Mouse (Mus musculus) stomach, postnatal 0 days (tissue): ENCODE data around the gene Tmem217. TPM values are rescaled to one million over a fixed set of nuclear protein-coding genes. Genes with fewer than 3 reads are reported as not detected.

Source experiments
- ATAC-seq: fragments of 200-750 bp; cut with Nextera tagmentation; 2 replicates; pipeline ENCODE4 v1.8.0; 2017; ENCODE audit not compliant: low FRiP score, low TSS enrichment
- DNase-seq: peaks from one replicate; pipeline ENCODE4 v3.0.0-alpha.2; 2016; ENCODE audit warnings: low spot score
- H3K27ac ChIP-seq: fragments of 300-500 bp; sonication (generic); replicated peaks from 2 replicates; pipeline ENCODE4 v1.5.1; 2014; ENCODE audit warnings: mild to moderate bottlenecking, control low read depth
- H3K27me3 ChIP-seq: fragments of 300-500 bp; sonication (generic); 2 replicates; pipeline ENCODE4 v1.6.1; 2014; ENCODE audit warnings: low read length; ENCODE audit not compliant: control insufficient read depth, insufficient read depth
- H3K36me3 ChIP-seq: fragments of 300-500 bp; sonication (generic); 2 replicates; pipeline ENCODE4 v1.6.1; 2014; ENCODE audit warnings: low read length, mixed read lengths; ENCODE audit not compliant: control insufficient read depth, insufficient read depth
- H3K4me1 ChIP-seq: fragments of 300-500 bp; sonication (generic); replicated peaks from 2 replicates; pipeline ENCODE4 v1.6.1; 2014; ENCODE audit warnings: antibody characterized with exemption; ENCODE audit not compliant: control insufficient read depth, insufficient read depth
- H3K4me2 ChIP-seq: fragments of 300-500 bp; sonication (generic); replicated peaks from 2 replicates; pipeline ENCODE4 v1.6.1; 2014; ENCODE audit warnings: low read depth, mild to moderate bottlenecking, control low read depth, moderate library complexity
- H3K4me3 ChIP-seq: fragments of 300-500 bp; sonication (generic); 2 replicates; pipeline ENCODE4 v1.5.1; 2014; ENCODE audit warnings: low read depth, low read length, control low read depth
- H3K9ac ChIP-seq: fragments of 300-500 bp; sonication (generic); 2 replicates; pipeline ENCODE4 v1.6.1; 2014; ENCODE audit warnings: mild to moderate bottlenecking, low read length, control low read depth, mixed read lengths
- H3K9me3 ChIP-seq: fragments of 300-500 bp; sonication (generic); 2 replicates; pipeline ENCODE4 v1.6.1; 2016; ENCODE audit warnings: low read length; ENCODE audit not compliant: control insufficient read depth
- CTCF ChIP-seq: IDR thresholded peaks from 2 replicates; pipeline ENCODE4 v1.5.1; 2016; ENCODE audit warnings: antibody characterized with exemption, low read depth, mild to moderate bottlenecking, moderate library complexity
- EP300 ChIP-seq: optimal IDR thresholded peaks from 2 replicates; pipeline ENCODE3; 2016; ENCODE audit warnings: antibody characterized with exemption
- WGBS: fragments of 180-500 bp; shearing (Covaris S2); extraction: QIAGEN DNeasy Blood & Tissue Kit; methylation state at CpG from one replicate; pipeline ENCODE4 v1.1.7; 2014; 5-methylcytosine and 5-hydroxymethylcytosine counted together
- polyA plus RNA-seq: library from polyadenylated mRNA; unstranded; fragments of >200 nt; fragmentation: Nextera tagmentation; extraction: Ambion mirVana; gene quantifications from 2 replicates; pipeline ENCODE4 v1.2.1, GENCODE M21; 2015

The Tmem217 gene
- polyA plus RNA-seq, 1 experiment from 2014 or later = 0.42 TPM

- Histone ChIP-seq H3K9me3 (no peaks in the 10 kb centered on the region), H3K27ac (no peak overlapping the region)
- 90% methylated on average over 5 of the region's 5 CpGs for WGBS
Observed at GRCm38 (mm10) chr17:29545241-29545640, 6.9 kb downstream of the Tmem217 start.

GRCm38 (mm10) chr17:29544064-29544463, 8.1 kb downstream of the Tmem217 start:
- Histone ChIP-seq H3K27ac (no peak overlapping the region), H3K4me1 (no peaks in the 10 kb centered on the region), H3K36me3 (no peaks in the 10 kb centered on the region), H3K4me2 (no peak overlapping the region), H3K4me3 (no peak overlapping the region), H3K9me3 (no peaks in the 10 kb centered on the region), H3K27me3 (no peaks in the 10 kb centered on the region), H3K9ac (no peak overlapping the region)
- ATAC-seq (no peak), DNase-seq (no peak)
- TF ChIP-seq EP300 (no peak), CTCF (0 out of 2 replicates have a peak, but pooled peaks have one; percentile 7)
- WGBS = 71% methylated on average over 2 of the region's 2 CpGs

More at GRCm38 (mm10) chr17:29545241-29545640, 6.9 kb downstream of the Tmem217 start:
- Histone ChIP-seq H3K36me3 (no peaks in the 10 kb centered on the region), H3K4me3 (no peak overlapping the region), H3K4me2 (no peak overlapping the region), H3K9ac (no peak overlapping the region), H3K27me3 (no peaks in the 10 kb centered on the region), H3K4me1 (no peaks in the 10 kb centered on the region)
- DNase-seq (no peak), ATAC-seq (no peak)
- TF ChIP-seq CTCF (no peak), EP300 (no peak)

GRCm38 (mm10) chr17:29542831-29543690, 9.1 kb downstream of the Tmem217 start:
- H3K27ac ChIP-seq = no peak overlapping the region
- H3K4me3 ChIP-seq = no peak overlapping the region
- DNase-seq (no peak), ATAC-seq (no peak)
- H3K4me2 ChIP-seq = no peak overlapping the region
- H3K36me3 ChIP-seq = no peaks in the 10 kb centered on the region
- TF ChIP-seq EP300 (no peak), CTCF (no peak)
- H3K27me3 ChIP-seq = no peaks in the 10 kb centered on the region
- H3K4me1 ChIP-seq = no peaks in the 10 kb centered on the region
- no peak overlapping the region for H3K9ac ChIP-seq
- WGBS = 84% methylated on average over 19 of the region's 19 CpGs
- H3K9me3 ChIP-seq = no peaks in the 10 kb centered on the region

GRCm38 (mm10) chr17:29541419-29541818, 10.8 kb downstream of the Tmem217 start:
- peak; percentile 55 for DNase-seq
- ATAC-seq = peak; percentile 66
- Histone ChIP-seq H3K4me3 (no peak overlapping the region), H3K9me3 (no peaks in the 10 kb centered on the region), H3K36me3 (no peaks in the 10 kb centered on the region), H3K27ac (no peak overlapping the region), H3K9ac (no peak overlapping the region), H3K27me3 (no peaks in the 10 kb centered on the region), H3K4me2 (no peak overlapping the region), H3K4me1 (no peaks in the 10 kb centered on the region)
- 39% methylated on average over 14 of the region's 14 CpGs for WGBS
- no peak for TF ChIP-seq EP300
- no peak for TF ChIP-seq CTCF

- TF ChIP-seq EP300 (no peak), CTCF (no peak)
- H3K27me3 ChIP-seq = no peaks in the 10 kb centered on the region
Observed at GRCm38 (mm10) chr17:29540426-29540825, 11.8 kb downstream of the Tmem217 start.

GRCm38 (mm10) chr17:29533866-29534265, 18.3 kb downstream of the Tmem217 start:
- no peak for TF ChIP-seq CTCF
- TF ChIP-seq EP300 = no peak
- no peaks in the 10 kb centered on the region for H3K4me1 ChIP-seq
- H3K4me3 ChIP-seq = no peak overlapping the region
- H3K4me2 ChIP-seq = no peak overlapping the region
- DNase-seq (no peak), ATAC-seq (no peak)
- 90% methylated on average over 11 of the region's 11 CpGs for WGBS
- H3K36me3 ChIP-seq = no peaks in the 10 kb centered on the region
- H3K27ac ChIP-seq = no peak overlapping the region
- H3K9ac ChIP-seq = no peak overlapping the region
- no peaks in the 10 kb centered on the region for H3K27me3 ChIP-seq
- no peaks in the 10 kb centered on the region for H3K9me3 ChIP-seq

More at GRCm38 (mm10) chr17:29540426-29540825, 11.8 kb downstream of the Tmem217 start:
- 79% methylated on average over 8 of the region's 8 CpGs for WGBS
- Histone ChIP-seq H3K36me3 (no peaks in the 10 kb centered on the region), H3K9me3 (no peaks in the 10 kb centered on the region), H3K4me2 (no peak overlapping the region), H3K4me3 (no peak overlapping the region), H3K9ac (no peak overlapping the region), H3K4me1 (no peaks in the 10 kb centered on the region), H3K27ac (no peak overlapping the region)
- ATAC-seq (no peak), DNase-seq (no peak)
